Mouse (Mus musculus): ENCODE results near the gene Npepps.

DNA sequence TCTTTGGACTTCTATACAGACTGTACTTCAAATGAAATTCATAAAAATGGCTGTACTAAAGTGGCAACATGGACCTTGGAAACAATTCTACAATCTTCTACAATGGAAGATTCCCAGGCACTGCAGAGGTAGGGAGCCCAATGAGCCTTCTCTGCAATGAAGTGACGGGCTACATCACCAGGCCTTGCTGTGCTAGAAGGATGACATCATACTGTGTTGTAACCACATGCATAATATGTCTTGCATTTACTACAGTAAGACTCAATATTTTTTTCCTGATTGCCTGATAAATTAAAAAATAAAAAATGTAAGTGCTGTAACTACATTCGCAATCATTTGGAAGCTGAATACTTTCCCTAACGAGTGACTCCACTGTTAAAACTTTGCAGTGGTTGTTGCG, 7.6 kb downstream of the Npepps start:
- TF ChIP-seq CTCF (IDR thresholded peaks at IDR 0.05; ENCODE audit: low read depth, low read length) (no peak), GATA1 (IDR thresholded peaks at IDR 0.05; ENCODE audit: borderline replicate concordance, low read length) (no peak), POLR2AphosphoS5 (IDR thresholded peaks at IDR 0.05; ENCODE audit: insufficient replicate concordance, low read depth, low read length) (no peak)
